Mouse (Mus musculus): ENCODE data around the gene Rps2. TPM values are rescaled to one million over a fixed set of nuclear protein-coding genes. Genes with fewer than 3 reads are reported as not detected.

Gene Rps2
- polyA plus RNA-seq, 1 experiment from 2014 or later: 1,161 TPM

DNA sequence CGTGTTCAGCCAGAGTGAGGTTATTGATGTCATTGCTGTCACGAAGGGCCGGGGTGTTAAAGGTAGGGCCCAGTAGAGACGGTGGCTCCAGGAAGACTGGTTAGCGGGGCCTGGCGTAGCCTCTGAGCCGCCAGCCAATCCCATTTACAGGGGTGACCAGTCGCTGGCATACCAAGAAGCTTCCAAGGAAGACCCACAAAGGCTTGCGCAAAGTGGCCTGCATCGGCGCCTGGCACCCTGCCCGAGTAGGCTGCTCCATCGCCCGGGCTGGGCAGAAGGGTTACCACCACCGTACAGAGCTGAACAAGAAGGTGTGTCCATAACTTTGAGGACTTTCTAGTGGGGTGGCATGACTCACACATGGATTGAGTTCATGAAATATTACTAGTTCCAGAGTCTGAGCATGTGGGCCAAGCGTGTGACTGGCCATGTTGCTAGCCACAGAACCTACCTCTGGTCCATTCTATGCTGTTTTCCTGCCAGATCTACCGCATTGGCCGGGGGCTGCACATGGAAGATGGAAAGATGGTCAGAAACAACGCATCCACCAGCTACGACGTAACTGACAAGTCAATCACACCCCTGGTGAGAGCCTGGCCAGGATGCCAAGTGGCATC lies 15.6 kb downstream of the Rps2 start:
- H3K36me3 ChIP-seq: no peaks in the 10 kb centered on the region
- H3K27ac ChIP-seq: no peak overlapping the region
- peaks cover 10% of the 10 kb centered on the region for H3K4me1 ChIP-seq (replicated peaks)
- no peak overlapping the region for H3K4me3 ChIP-seq (replicated peaks)
- H3K4me2 ChIP-seq: no peak overlapping the region
- no peak for ATAC-seq (ENCODE audit: insufficient number of reproducible peaks, insufficient read depth, low FRiP score, low TSS enrichment, low read depth)
- H3K27me3 ChIP-seq: peaks cover 13% of the 10 kb centered on the region; the same call in 1 of the 2 replicates
- WGBS: 90% methylated on average over 21 of the region's 21 CpGs
- no peaks in the 10 kb centered on the region for H3K9me3 ChIP-seq
- H3K9ac ChIP-seq (replicated peaks): peak overlapping the region; percentile 34; the same call in 1 of the 2 replicates

DNA sequence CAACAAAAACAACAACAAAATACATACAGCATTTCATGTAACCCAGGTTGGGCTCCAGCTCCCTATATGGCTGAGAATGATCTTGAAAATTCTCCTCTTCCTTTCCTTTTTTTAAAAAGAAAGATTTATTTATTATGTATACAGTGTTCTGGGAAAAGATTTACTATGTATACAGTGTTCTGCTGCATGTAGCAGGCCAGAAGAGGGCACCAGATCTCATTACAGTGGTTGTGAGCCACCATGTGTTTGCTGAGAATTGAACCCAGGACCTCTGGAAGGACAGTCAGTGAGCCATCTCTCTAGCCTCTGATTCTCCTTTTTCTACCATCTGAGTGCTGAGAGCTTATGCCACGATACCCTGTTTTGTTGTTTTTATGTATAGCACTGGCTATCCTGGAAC lies 16.6 kb downstream of the Rps2 start:
- Histone ChIP-seq H3K9me3 (no peaks in the 10 kb centered on the region), H3K9ac (replicated peaks) (no peak overlapping the region), H3K36me3 (0 out of 2 replicates have a peak, but pooled peaks cover 1% of the 10 kb centered on the region), H3K27me3 (0 out of 2 replicates have a peak, but pooled peaks cover 11% of the 10 kb centered on the region), H3K4me2 (no peak overlapping the region), H3K4me3 (replicated peaks) (no peak overlapping the region), H3K27ac (no peak overlapping the region), H3K4me1 (replicated peaks) (peaks cover 10% of the 10 kb centered on the region)
- no peak for ATAC-seq (ENCODE audit: insufficient number of reproducible peaks, insufficient read depth, low FRiP score, low TSS enrichment, low read depth)
- WGBS: 76% methylated on average over 1 of the region's 1 CpGs

DNA sequence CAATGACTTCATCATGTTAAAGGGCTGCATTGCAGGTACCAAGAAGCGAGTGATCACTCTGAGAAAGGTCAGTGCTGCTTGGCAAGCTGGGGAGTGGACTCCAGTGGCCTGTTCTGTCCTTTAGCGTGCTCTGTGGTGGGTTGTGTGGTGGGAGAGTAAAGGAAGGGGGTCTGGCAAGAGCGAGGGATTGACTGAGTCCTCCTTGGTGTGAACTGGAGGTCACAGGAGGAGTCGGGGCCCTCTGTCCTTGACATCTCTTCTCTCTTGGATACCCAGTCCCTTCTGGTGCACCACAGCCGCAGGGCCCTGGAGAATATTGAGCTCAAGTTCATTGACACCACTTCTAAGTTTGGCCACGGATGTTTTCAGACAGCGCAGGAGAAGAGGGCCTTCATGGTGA lies 17.5 kb downstream of the Rps2 start:
- H3K4me2 ChIP-seq: no peak overlapping the region
- 0 out of 2 replicates have a peak, but pooled peaks cover 11% of the 10 kb centered on the region for H3K27me3 ChIP-seq
- H3K4me1 ChIP-seq (replicated peaks): peaks cover 10% of the 10 kb centered on the region
- no peak for ATAC-seq (ENCODE audit: insufficient number of reproducible peaks, insufficient read depth, low FRiP score, low TSS enrichment, low read depth)
- peaks cover 10% of the 10 kb centered on the region; the same call in 1 of the 2 replicates for H3K36me3 ChIP-seq
- WGBS: 90% methylated on average over 7 of the region's 7 CpGs
- H3K4me3 ChIP-seq (replicated peaks): no peak overlapping the region
- H3K9me3 ChIP-seq: no peaks in the 10 kb centered on the region
- no peak overlapping the region for H3K27ac ChIP-seq
- no peak overlapping the region for H3K9ac ChIP-seq (replicated peaks)

DNA sequence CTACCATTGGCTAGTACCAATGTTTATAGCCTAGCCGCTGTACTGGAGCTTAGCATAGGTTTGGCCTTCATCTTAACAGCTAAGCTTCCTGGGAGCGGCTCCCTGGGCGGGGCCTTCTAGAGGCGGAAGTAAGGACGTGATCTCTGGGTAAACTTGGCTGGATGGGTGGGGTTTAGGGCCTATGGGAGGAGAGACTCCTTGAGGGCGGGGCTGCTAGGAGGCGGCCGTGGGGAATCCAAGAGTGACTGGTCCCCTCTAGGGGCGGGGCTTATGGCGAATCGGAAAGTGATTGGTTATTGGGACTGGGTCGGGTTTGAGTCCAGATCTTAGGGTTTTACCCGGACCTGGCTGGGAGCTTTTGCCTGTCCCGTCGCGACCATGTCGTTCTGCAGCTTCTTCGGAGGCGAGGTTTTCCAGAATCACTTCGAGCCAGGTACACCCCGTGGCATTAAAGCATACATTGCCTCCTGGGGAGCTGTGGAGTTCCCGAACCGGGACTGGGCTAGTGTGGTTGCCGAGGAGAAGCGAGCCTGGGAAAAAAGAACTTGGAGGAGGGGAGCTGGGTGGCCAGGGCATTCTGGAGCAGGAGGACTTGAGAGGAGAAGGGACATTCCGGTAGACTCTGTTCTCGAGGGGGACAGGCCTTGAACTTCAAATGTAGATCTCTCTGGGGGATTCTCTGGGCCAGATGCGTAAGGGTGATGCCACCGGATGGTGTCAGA lies 18.6 kb downstream of the Rps2 start, which contains the start of gene Msrb1:
Msrb1 (plus strand) TSS at position 313 of the 722 bp plus-strand sequence.
- peak within 1 kb of the TSS; percentile 62; the same call in 1 of the 2 replicates for H3K27ac ChIP-seq
- peaks cover 10% of the 10 kb centered on the region for H3K4me1 ChIP-seq (replicated peaks)
- peak within 1 kb of the TSS; percentile 73 for H3K9ac ChIP-seq (replicated peaks)
- H3K36me3 ChIP-seq: peaks cover 16% of the 10 kb centered on the region; the same call in 1 of the 2 replicates
- 0 out of 2 replicates have a peak, but pooled peaks cover 11% of the 10 kb centered on the region for H3K27me3 ChIP-seq
- peak within 1 kb of the TSS; percentile 64 for H3K4me3 ChIP-seq (replicated peaks)
- ATAC-seq (ENCODE audit: insufficient number of reproducible peaks, insufficient read depth, low FRiP score, low TSS enrichment, low read depth): peak; percentile 94
- H3K4me2 ChIP-seq: peak within 1 kb of the TSS; percentile 91
- no peaks in the 10 kb centered on the region for H3K9me3 ChIP-seq
- WGBS: 2% methylated on average over 29 of the region's 29 CpGs

DNA sequence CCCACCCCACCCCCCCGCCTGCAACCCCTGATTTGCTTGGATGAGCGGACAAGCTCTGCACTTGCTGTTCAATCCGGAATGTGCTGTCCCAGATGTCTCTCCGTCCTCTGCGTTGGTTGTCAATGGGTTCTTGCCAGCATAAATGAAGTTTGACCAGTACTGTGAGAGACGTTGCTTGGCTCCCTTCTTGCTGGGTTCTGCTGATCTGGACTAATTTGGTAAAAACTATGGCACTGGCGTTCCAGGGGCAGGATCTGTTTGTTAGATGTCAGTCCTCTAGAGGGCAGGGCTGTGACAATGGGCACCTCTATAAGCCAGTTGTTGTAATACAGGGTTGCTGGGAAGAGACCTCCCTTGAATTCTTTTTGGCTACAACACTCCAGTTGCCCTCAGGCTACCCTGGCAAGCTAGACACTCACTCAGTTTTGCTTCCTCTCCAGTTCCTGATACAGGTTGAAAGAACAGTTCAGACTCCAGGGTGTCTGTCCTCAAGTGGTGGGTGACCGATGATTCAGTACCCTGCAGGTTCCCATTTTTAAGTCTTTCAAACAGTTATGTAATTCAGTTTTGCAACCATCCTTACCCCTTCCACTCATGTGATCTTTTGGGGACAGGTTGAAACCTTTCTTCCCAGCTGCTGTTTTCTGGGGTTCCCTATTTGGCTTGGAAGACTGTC lies 19.4 kb downstream of the Rps2 start:
- no peak overlapping the region for H3K27ac ChIP-seq
- WGBS: 26% methylated on average over 8 of the region's 8 CpGs
- peak overlapping the region; percentile 73; the same call in 1 of the 2 replicates for H3K9ac ChIP-seq (replicated peaks)
- peak overlapping the region; percentile 64 for H3K4me3 ChIP-seq (replicated peaks)
- 0 out of 2 replicates have a peak, but pooled peaks cover 3% of the 10 kb centered on the region for H3K27me3 ChIP-seq
- H3K36me3 ChIP-seq: peaks cover 23% of the 10 kb centered on the region; the same call in 1 of the 2 replicates
- peak overlapping the region; percentile 91 for H3K4me2 ChIP-seq
- H3K9me3 ChIP-seq: no peaks in the 10 kb centered on the region
- no peak for ATAC-seq (ENCODE audit: insufficient number of reproducible peaks, insufficient read depth, low FRiP score, low TSS enrichment, low read depth)
- peaks cover 10% of the 10 kb centered on the region for H3K4me1 ChIP-seq (replicated peaks)

DNA sequence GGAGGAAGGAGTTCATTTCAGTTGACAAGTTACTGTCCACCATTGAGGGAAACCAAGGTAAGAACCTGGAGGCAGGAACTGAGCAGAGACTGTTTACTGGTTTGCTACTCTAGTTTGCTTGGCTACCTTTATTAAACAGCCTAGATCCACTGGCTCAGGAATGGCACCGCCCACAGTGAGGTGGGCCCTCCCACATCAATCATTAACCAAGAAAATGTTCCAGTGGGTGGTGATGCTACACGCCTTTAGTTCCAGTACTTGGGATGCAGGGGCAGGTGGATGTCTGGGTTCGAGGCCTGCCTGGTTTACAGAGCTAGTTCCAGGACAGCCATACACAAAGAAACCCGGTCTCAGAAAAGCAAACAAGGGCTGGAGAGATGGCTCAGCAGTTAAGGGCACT lies 20.3 kb downstream of the Rps2 start:
- WGBS: 87% methylated on average over 4 of the region's 4 CpGs

DNA sequence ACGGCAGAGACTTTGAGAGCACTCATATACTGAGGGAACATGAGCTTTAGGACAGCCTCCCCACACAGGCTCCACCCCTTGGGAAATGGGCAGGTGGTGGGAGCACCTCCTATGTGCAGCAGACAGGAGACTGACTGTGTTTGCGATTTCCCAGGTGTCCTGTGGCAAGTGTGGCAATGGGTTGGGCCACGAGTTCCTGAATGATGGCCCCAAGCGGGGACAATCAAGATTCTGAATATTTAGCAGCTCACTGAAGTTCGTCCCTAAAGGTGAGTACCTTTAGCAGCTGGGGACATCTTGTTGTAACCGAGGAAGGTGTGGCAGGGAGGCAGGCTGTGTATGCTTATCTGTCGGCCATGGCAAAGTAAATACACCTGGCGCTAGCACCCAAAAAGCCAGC lies 22.0 kb downstream of the Rps2 start:
- 86% methylated on average over 8 of the region's 8 CpGs for WGBS
- ATAC-seq (ENCODE audit: insufficient number of reproducible peaks, insufficient read depth, low FRiP score, low TSS enrichment, low read depth): no peak

More for the DNA sequence above, 20.3 kb downstream of the Rps2 start:
- Histone ChIP-seq H3K36me3 (peaks cover 29% of the 10 kb centered on the region; the same call in 1 of the 2 replicates), H3K27me3 (no peaks in the 10 kb centered on the region), H3K27ac (no peak overlapping the region), H3K9me3 (no peaks in the 10 kb centered on the region), H3K4me1 (replicated peaks) (peaks cover 10% of the 10 kb centered on the region), H3K4me2 (no peak overlapping the region), H3K4me3 (replicated peaks) (no peak overlapping the region), H3K9ac (replicated peaks) (no peak overlapping the region)
- no peak for ATAC-seq (ENCODE audit: insufficient number of reproducible peaks, insufficient read depth, low FRiP score, low TSS enrichment, low read depth)

DNA sequence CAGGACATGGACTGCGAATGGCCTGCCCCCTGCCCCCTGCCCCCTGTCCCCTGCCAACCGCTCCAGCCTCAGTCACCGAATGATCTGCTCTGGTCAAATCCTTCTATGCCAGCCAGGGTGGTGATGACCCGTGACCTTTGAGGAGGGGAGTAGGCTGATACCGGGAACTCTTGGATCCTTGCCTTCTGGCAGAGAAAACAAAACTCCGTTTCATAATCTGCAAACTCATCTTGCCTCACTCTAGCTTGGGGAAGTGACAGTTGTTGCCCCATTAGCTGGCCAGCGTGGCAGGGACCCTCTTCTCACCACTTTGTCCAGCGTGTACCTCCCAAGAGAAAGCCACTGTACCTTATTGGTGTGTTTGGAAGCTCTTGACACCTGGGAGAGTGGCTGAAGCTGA lies 24.4 kb downstream of the Rps2 start:
- H3K9me3 ChIP-seq: no peaks in the 10 kb centered on the region
- 0 out of 2 replicates have a peak, but pooled peaks cover 4% of the 10 kb centered on the region for H3K27me3 ChIP-seq
- H3K4me1 ChIP-seq (replicated peaks): peaks cover 12% of the 10 kb centered on the region
- H3K27ac ChIP-seq: no peak overlapping the region
- H3K4me2 ChIP-seq: no peak overlapping the region
- no peak for ATAC-seq (ENCODE audit: insufficient number of reproducible peaks, insufficient read depth, low FRiP score, low TSS enrichment, low read depth)
- 90% methylated on average over 8 of the region's 8 CpGs for WGBS
- peaks cover 29% of the 10 kb centered on the region; the same call in 1 of the 2 replicates for H3K36me3 ChIP-seq
- no peak overlapping the region for H3K4me3 ChIP-seq (replicated peaks)
- no peak overlapping the region for H3K9ac ChIP-seq (replicated peaks)

More for the DNA sequence above, 22.0 kb downstream of the Rps2 start:
- peaks cover 29% of the 10 kb centered on the region; the same call in 1 of the 2 replicates for H3K36me3 ChIP-seq
- H3K4me1 ChIP-seq (replicated peaks): peaks cover 10% of the 10 kb centered on the region
- no peaks in the 10 kb centered on the region for H3K9me3 ChIP-seq
- H3K4me2 ChIP-seq: no peak overlapping the region
- no peak overlapping the region for H3K4me3 ChIP-seq (replicated peaks)
- H3K9ac ChIP-seq (replicated peaks): no peak overlapping the region
- no peaks in the 10 kb centered on the region for H3K27me3 ChIP-seq
- no peak overlapping the region for H3K27ac ChIP-seq

DNA sequence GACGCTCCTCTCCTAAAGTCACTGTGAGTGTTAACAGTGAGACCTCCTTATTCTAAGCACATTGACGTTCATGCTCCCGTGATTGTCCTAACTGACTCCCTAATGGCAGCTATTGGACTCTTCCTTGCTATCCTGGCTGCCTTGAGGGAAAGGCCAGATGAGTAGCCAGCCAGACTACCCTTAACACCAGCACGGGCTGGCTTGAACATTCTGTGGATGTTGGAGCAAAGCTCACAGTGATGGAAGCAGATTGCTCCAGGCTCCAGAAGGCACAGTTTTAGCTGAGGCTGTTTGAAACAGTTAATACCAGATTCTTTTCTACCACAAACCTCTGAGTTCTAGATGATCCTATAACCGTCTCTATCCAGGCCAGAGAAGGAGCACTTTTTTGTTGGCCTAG lies 26.0 kb downstream of the Rps2 start:
- WGBS: 75% methylated on average over 5 of the region's 5 CpGs
- H3K9ac ChIP-seq (replicated peaks): no peak overlapping the region
- ATAC-seq (ENCODE audit: insufficient number of reproducible peaks, insufficient read depth, low FRiP score, low TSS enrichment, low read depth): no peak
- no peak overlapping the region for H3K4me3 ChIP-seq (replicated peaks)
- H3K27ac ChIP-seq: no peak overlapping the region
- peaks cover 11% of the 10 kb centered on the region; the same call in 1 of the 2 replicates for H3K4me1 ChIP-seq (replicated peaks)
- 0 out of 2 replicates have a peak, but pooled peaks cover 4% of the 10 kb centered on the region for H3K27me3 ChIP-seq
- H3K9me3 ChIP-seq: no peaks in the 10 kb centered on the region
- peaks cover 29% of the 10 kb centered on the region; the same call in 1 of the 2 replicates for H3K36me3 ChIP-seq
- H3K4me2 ChIP-seq: no peak overlapping the region

DNA sequence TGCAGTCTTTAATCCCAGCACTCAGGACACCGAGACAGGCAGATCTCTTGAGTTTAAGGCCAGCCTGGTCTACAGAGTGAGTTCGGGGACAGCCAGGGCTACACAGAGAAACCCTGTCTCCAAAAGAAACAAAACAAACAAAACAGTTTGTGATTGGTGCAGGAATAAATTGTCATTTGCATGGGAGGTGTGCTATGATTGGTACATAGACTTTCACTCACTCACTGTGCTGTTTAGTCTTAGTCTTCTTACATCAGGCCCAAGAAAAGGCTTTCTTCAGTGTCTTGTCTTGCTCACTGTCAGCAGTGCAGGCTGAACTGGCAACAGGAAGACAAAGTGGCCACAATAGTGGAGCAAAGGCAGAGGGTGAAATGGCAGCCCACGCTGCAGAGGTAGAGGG lies 26.5 kb downstream of the Rps2 start:
- 72% methylated on average over 3 of the region's 3 CpGs for WGBS
- no peak overlapping the region for H3K4me2 ChIP-seq
- H3K4me1 ChIP-seq (replicated peaks): peaks cover 11% of the 10 kb centered on the region; the same call in 1 of the 2 replicates
- no peak overlapping the region for H3K27ac ChIP-seq
- no peak overlapping the region for H3K4me3 ChIP-seq (replicated peaks)
- no peak for ATAC-seq (ENCODE audit: insufficient number of reproducible peaks, insufficient read depth, low FRiP score, low TSS enrichment, low read depth)
- 0 out of 2 replicates have a peak, but pooled peaks cover 4% of the 10 kb centered on the region for H3K27me3 ChIP-seq
- no peak overlapping the region for H3K9ac ChIP-seq (replicated peaks)
- H3K9me3 ChIP-seq: no peaks in the 10 kb centered on the region
- H3K36me3 ChIP-seq: peaks cover 29% of the 10 kb centered on the region; the same call in 1 of the 2 replicates
